In genomic region chr7:113609027-113609705, GRCm38 (mm10) we compare ENCODE assay signal across 8 mouse cellular contexts.
DNase-seq lines count a peak whose midpoint lies in the region; ATAC-seq lines count a peak whose summit lies in the region.

No protein-coding gene starts in this region.

- peak; percentile 39 for ATAC-seq in megakaryocyte, adult 5-6 weeks (ENCODE audit: poor library complexity, severe bottlenecking)

- H3K36me3 ChIP-seq in hindbrain, embryonic 10.5 days: no peaks in the 10 kb centered on the region

- H3K9me3 ChIP-seq in hindbrain, embryonic 10.5 days: no peaks in the 10 kb centered on the region

- WGBS in hindbrain, embryonic 10.5 days: 28% methylated on average over 8 of the region's 8 CpGs

- peaks cover 6% of the 10 kb centered on the region; the same call in 1 of the 2 replicates for H3K4me1 ChIP-seq in hindbrain, embryonic 10.5 days (replicated peaks)

- DNase-seq in CD4-positive helper T cell, adult 2 months (ENCODE audit: low read depth, low spot score): peak; percentile 64
- DNase-seq in R1 (ENCODE audit: low read depth, low spot score): peak; percentile 69
- peak; percentile 59 for DNase-seq in embryo, embryonic 9.5 days (ENCODE audit: extremely low spot score)
- peak; percentile 39 for DNase-seq in hindbrain, embryonic 10.5 days (ENCODE audit: low spot score)
- DNase-seq in layer of hippocampus, adult 8-10 months (ENCODE audit: low spot score in 2 of 2): peak; percentile 47 to 69
- peak; percentile 40 to 49 for DNase-seq in right cerebral cortex, postnatal 36 days (ENCODE audit: low spot score in 2 of 2)
- no peak for DNase-seq in gastrocnemius, postnatal 10 days

- no peak overlapping the region for H3K27ac ChIP-seq in hindbrain, embryonic 10.5 days

- H3K27me3 ChIP-seq in hindbrain, embryonic 10.5 days (ENCODE audit: insufficient read depth, poor library complexity, severe bottlenecking): no peaks in the 10 kb centered on the region

- no peak overlapping the region for H3K4me3 ChIP-seq in hindbrain, embryonic 10.5 days
